Mouse (Mus musculus) CH12.LX (cell line): ENCODE results near the gene Actr8.

Experiments
- ELF1 ChIP-seq: IDR thresholded peaks from 2 replicates; pipeline ENCODE4 v1.6.1; 2014; ENCODE audit warnings: low read depth, mild to moderate bottlenecking, inconsistent platforms, low read length, improper control_type of control experiment
- RCOR1 ChIP-seq: conservative IDR thresholded peaks from 2 replicates; pipeline ENCODE4 v1.6.1; 2012; ENCODE audit warnings: low read depth, mild to moderate bottlenecking, inconsistent platforms, low read length, improper control_type of control experiment
- USF2 ChIP-seq: conservative IDR thresholded peaks from 2 replicates; pipeline ENCODE4 v1.6.1; 2011; ENCODE audit warnings: low read depth, low read length, improper control_type of control experiment

DNA sequence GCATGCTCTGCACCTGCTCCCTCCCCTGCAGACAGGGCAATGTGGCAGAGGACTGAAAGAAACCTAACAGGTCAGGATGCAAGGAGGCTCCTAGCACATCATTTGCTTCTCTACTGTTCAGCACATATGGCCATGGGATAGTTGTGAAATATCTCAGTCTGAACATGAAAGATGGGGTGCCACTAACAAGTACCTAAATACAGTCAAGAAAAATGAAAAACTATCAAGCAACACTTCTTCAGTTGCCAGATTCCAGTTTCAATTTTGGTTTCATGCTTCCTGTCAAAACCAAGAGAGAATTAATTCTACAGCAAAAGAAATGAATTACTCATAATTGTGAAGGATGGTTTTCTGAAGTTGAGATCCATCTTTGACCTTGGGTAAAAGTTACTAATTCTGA is 20.7 kb upstream of the Actr8 start:
- TF ChIP-seq RCOR1, result no peak
- TF ChIP-seq ELF1, result no peak
- TF ChIP-seq USF2, result no peak
